Mouse (Mus musculus): ENCODE measurements around the gene Pde7b. TPM values are rescaled to one million over a fixed set of nuclear protein-coding genes. Genes with fewer than 3 reads are reported as not detected.
"Not testable (repeated sequence)": the region's sequence is repeated elsewhere in the genome, so short reads cannot be mapped to it uniquely, and the experiment has no call there.

The Pde7b gene
- polyA plus RNA-seq, 1 experiment from 2014 or later = 2.3 TPM

- Histone ChIP-seq H3K4me1 (replicated peaks) (peaks cover 14% of the 10 kb centered on the region), H3K36me3 (no peaks in the 10 kb centered on the region), H3K9me3 (no peaks in the 10 kb centered on the region), H3K4me2 (replicated peaks) (peak overlapping the region; percentile 31), H3K27me3 (no peaks in the 10 kb centered on the region), H3K4me3 (replicated peaks) (no peak overlapping the region), H3K27ac (peak overlapping the region; percentile 5; the same call in 1 of the 2 replicates), H3K9ac (replicated peaks) (no peak overlapping the region)
- WGBS = 61% methylated on average over 20 of the region's 20 CpGs
- ATAC-seq = peak; percentile 67
Measured at GRCm38 (mm10) chr10:20528544-20529411, 196.1 kb downstream of the Pde7b start.

- Histone ChIP-seq H3K27me3 (no peaks in the 10 kb centered on the region), H3K9me3 (no peaks in the 10 kb centered on the region), H3K27ac (no peak overlapping the region), H3K4me3 (replicated peaks) (no peak overlapping the region), H3K9ac (replicated peaks) (no peak overlapping the region), H3K4me1 (replicated peaks) (peaks cover 14% of the 10 kb centered on the region), H3K36me3 (no peaks in the 10 kb centered on the region), H3K4me2 (replicated peaks) (no peak overlapping the region)
- 90% methylated on average over 4 of the region's 4 CpGs for WGBS
- no peak for ATAC-seq
Measured at GRCm38 (mm10) chr10:20527737-20528136, 197.1 kb downstream of the Pde7b start.

GRCm38 (mm10) chr10:20518529-20518889 lies 206.4 kb downstream of the Pde7b start:
- WGBS = 94% methylated on average over 9 of the region's 9 CpGs
- no peak overlapping the region for H3K4me3 ChIP-seq (replicated peaks)
- no peak overlapping the region for H3K9ac ChIP-seq (replicated peaks)
- no peaks in the 10 kb centered on the region for H3K4me1 ChIP-seq (replicated peaks)
- no peaks in the 10 kb centered on the region for H3K36me3 ChIP-seq
- H3K27ac ChIP-seq = no peak overlapping the region
- H3K27me3 ChIP-seq = no peaks in the 10 kb centered on the region
- no peak for ATAC-seq
- no peaks in the 10 kb centered on the region for H3K9me3 ChIP-seq
- H3K4me2 ChIP-seq (replicated peaks) = no peak overlapping the region

GRCm38 (mm10) chr10:20517756-20518528 lies 206.9 kb downstream of the Pde7b start:
- H3K9ac ChIP-seq (replicated peaks); H3K4me2 ChIP-seq (replicated peaks); H3K27me3 ChIP-seq; H3K4me3 ChIP-seq (replicated peaks); ATAC-seq; H3K9me3 ChIP-seq; H3K4me1 ChIP-seq (replicated peaks); H3K27ac ChIP-seq; H3K36me3 ChIP-seq: not testable (repeated sequence)
- 70% methylated on average over 9 of the region's 9 CpGs for WGBS

- H3K4me2 ChIP-seq (replicated peaks) = no peak overlapping the region
Measured at GRCm38 (mm10) chr10:20513891-20514290, 211.0 kb downstream of the Pde7b start.

GRCm38 (mm10) chr10:20513461-20513860 lies 211.4 kb downstream of the Pde7b start:
- Histone ChIP-seq H3K4me1 (replicated peaks) (no peaks in the 10 kb centered on the region), H3K4me2 (replicated peaks) (no peak overlapping the region), H3K36me3 (no peaks in the 10 kb centered on the region), H3K9ac (replicated peaks) (no peak overlapping the region), H3K27ac (no peak overlapping the region), H3K9me3 (no peaks in the 10 kb centered on the region), H3K27me3 (no peaks in the 10 kb centered on the region), H3K4me3 (replicated peaks) (no peak overlapping the region)
- no peak for ATAC-seq
- WGBS = 95% methylated on average over 5 of the region's 5 CpGs

More at GRCm38 (mm10) chr10:20513891-20514290, 211.0 kb downstream of the Pde7b start:
- H3K4me1 ChIP-seq (replicated peaks) = no peaks in the 10 kb centered on the region
- no peak overlapping the region for H3K9ac ChIP-seq (replicated peaks)
- no peak overlapping the region for H3K4me3 ChIP-seq (replicated peaks)
- no peak overlapping the region for H3K27ac ChIP-seq
- no peaks in the 10 kb centered on the region for H3K36me3 ChIP-seq
- ATAC-seq = no peak
- H3K9me3 ChIP-seq = no peaks in the 10 kb centered on the region
- 92% methylated on average over 4 of the region's 4 CpGs for WGBS
- no peaks in the 10 kb centered on the region for H3K27me3 ChIP-seq

GRCm38 (mm10) chr10:20509819-20510218 lies 215.1 kb downstream of the Pde7b start:
- WGBS = 87% methylated on average over 4 of the region's 4 CpGs
- no peaks in the 10 kb centered on the region for H3K27me3 ChIP-seq
- no peak overlapping the region for H3K27ac ChIP-seq
- no peak for ATAC-seq
- H3K9me3 ChIP-seq = no peaks in the 10 kb centered on the region; the same call in 1 of the 2 replicates
- no peak overlapping the region for H3K4me3 ChIP-seq (replicated peaks)
- no peaks in the 10 kb centered on the region for H3K4me1 ChIP-seq (replicated peaks)
- H3K4me2 ChIP-seq (replicated peaks) = no peak overlapping the region
- H3K9ac ChIP-seq (replicated peaks) = no peak overlapping the region
- H3K36me3 ChIP-seq = no peaks in the 10 kb centered on the region

GRCm38 (mm10) chr10:20508497-20508896 lies 216.4 kb downstream of the Pde7b start:
- Histone ChIP-seq H3K36me3 (no peaks in the 10 kb centered on the region), H3K27ac (no peak overlapping the region), H3K4me1 (replicated peaks) (no peaks in the 10 kb centered on the region), H3K4me2 (replicated peaks) (no peak overlapping the region), H3K9me3 (no peaks in the 10 kb centered on the region; the same call in 1 of the 2 replicates), H3K9ac (replicated peaks) (no peak overlapping the region), H3K27me3 (no peaks in the 10 kb centered on the region), H3K4me3 (replicated peaks) (no peak overlapping the region)
- no peak for ATAC-seq
- WGBS = 91% methylated on average over 3 of the region's 3 CpGs

- no peak overlapping the region for H3K4me2 ChIP-seq (replicated peaks)
- H3K4me1 ChIP-seq (replicated peaks) = no peaks in the 10 kb centered on the region
- H3K9ac ChIP-seq (replicated peaks) = no peak overlapping the region
- WGBS = 73% methylated on average over 9 of the region's 9 CpGs
- no peak for ATAC-seq
- no peaks in the 10 kb centered on the region for H3K36me3 ChIP-seq
- H3K4me3 ChIP-seq (replicated peaks) = no peak overlapping the region
- no peak overlapping the region for H3K27ac ChIP-seq
- no peaks in the 10 kb centered on the region; the same call in 1 of the 2 replicates for H3K9me3 ChIP-seq
- H3K27me3 ChIP-seq = no peaks in the 10 kb centered on the region
Measured at GRCm38 (mm10) chr10:20507732-20508412, 217.0 kb downstream of the Pde7b start.

GRCm38 (mm10) chr10:20507069-20507468 lies 217.8 kb downstream of the Pde7b start:
- Histone ChIP-seq H3K4me2 (replicated peaks) (no peak overlapping the region), H3K27ac (no peak overlapping the region), H3K4me1 (replicated peaks) (no peaks in the 10 kb centered on the region), H3K27me3 (no peaks in the 10 kb centered on the region), H3K9ac (replicated peaks) (no peak overlapping the region), H3K36me3 (no peaks in the 10 kb centered on the region), H3K9me3 (no peaks in the 10 kb centered on the region; the same call in 1 of the 2 replicates), H3K4me3 (replicated peaks) (no peak overlapping the region)
- 85% methylated on average over 2 of the region's 2 CpGs for WGBS
- no peak for ATAC-seq

- H3K36me3 ChIP-seq = no peaks in the 10 kb centered on the region
- ATAC-seq = no peak
- WGBS = 85% methylated on average over 10 of the region's 10 CpGs
Measured at GRCm38 (mm10) chr10:20505454-20505853, 219.4 kb downstream of the Pde7b start.

GRCm38 (mm10) chr10:20504800-20505199 lies 220.1 kb downstream of the Pde7b start:
- Histone ChIP-seq H3K4me2 (replicated peaks) (no peak overlapping the region), H3K4me1 (replicated peaks) (no peaks in the 10 kb centered on the region), H3K27me3 (no peaks in the 10 kb centered on the region), H3K9me3 (no peaks in the 10 kb centered on the region; the same call in 1 of the 2 replicates), H3K36me3 (no peaks in the 10 kb centered on the region), H3K4me3 (replicated peaks) (no peak overlapping the region), H3K9ac (replicated peaks) (no peak overlapping the region), H3K27ac (no peak overlapping the region)
- 90% methylated on average over 3 of the region's 3 CpGs for WGBS
- ATAC-seq = no peak

More at GRCm38 (mm10) chr10:20505454-20505853, 219.4 kb downstream of the Pde7b start:
- Histone ChIP-seq H3K9ac (replicated peaks) (no peak overlapping the region), H3K4me2 (replicated peaks) (no peak overlapping the region), H3K9me3 (no peaks in the 10 kb centered on the region; the same call in 1 of the 2 replicates), H3K4me1 (replicated peaks) (no peaks in the 10 kb centered on the region), H3K27me3 (no peaks in the 10 kb centered on the region), H3K4me3 (replicated peaks) (no peak overlapping the region), H3K27ac (no peak overlapping the region)
